Mouse (Mus musculus): ENCODE results near the gene Lmo1. TPM values are rescaled to one million over a fixed set of nuclear protein-coding genes. Genes with fewer than 3 reads are reported as not detected.
A peak's percentile ranks its signal among the peaks of the same experiment; 100 is the strongest.

Gene Lmo1
- polyA plus RNA-seq (2012; rRNA removed), result 0.89 and 2.4 TPM in 2 replicates

DNA sequence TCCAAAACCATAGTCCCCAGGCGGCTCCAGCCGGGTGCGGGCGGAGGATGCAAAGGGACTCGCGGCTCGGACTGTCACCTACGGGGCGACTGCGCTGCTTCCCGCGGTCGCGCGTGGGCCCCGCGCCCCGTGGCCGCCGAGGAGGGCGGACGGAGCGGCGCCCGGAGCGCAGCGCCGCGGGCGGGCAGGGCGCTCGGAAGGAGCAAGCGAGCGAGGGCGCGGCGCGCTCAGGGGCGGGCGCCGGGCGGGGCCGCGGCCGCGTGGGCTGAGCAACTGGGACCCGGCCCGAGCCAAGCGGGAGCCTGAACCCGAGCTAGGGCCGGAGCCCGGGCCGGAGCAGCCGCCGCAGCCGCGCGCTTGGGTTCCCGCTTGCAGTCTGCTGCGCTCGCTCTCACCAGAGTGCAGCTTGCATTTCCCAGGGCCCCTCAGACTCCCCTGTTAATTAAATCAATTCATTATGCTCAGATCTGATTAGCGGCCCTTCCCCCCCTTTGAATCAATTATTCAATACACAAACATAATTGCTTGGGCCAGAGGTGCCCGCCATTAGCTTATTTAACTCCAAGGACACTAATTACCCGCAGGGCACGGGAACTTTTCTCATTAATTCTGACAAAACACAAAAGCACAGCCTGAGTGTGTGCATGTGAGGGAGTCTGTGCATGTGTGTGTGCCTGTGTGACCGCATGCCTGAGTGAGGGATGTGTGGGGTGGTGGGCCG, at the start of gene Lmo1:
TSS of gene Lmo1 (minus strand) at position 259 of the 721 bp plus-strand sequence.
- no peak for TF ChIP-seq CTCF (IDR thresholded peaks at IDR 0.05; ENCODE audit: extremely low read depth, insufficient read depth, insufficient read length, insufficient replicate concordance)
- TF ChIP-seq POLR2A (IDR thresholded peaks at IDR 0.05; ENCODE audit: low read depth, low read length), result no peak
- H3K4me1 ChIP-seq (ENCODE audit: control insufficient read depth, insufficient read depth, insufficient read length), result no peaks in the 10 kb centered on the region
- no peak within 1 kb of the TSS for H3K27ac ChIP-seq (ENCODE audit: insufficient read depth, low read length)
- peaks cover 7% of the 10 kb centered on the region for H3K27me3 ChIP-seq (ENCODE audit: control insufficient read depth, insufficient read depth, low read length)
- no peaks in the 10 kb centered on the region for H3K36me3 ChIP-seq (ENCODE audit: control insufficient read depth, insufficient read depth, low read length)
- DNase-seq (ENCODE audit: low read depth in 1 of 2, low spot score in 2 of 2), result no peak
- H3K4me3 ChIP-seq (ENCODE audit: extremely low read depth, insufficient read depth, insufficient read length), result 0 out of 2 replicates have a peak within 1 kb of the TSS, but pooled peaks have one; percentile 8
- WGBS, result 2% methylated on average over 58 of the region's 67 CpGs

DNA sequence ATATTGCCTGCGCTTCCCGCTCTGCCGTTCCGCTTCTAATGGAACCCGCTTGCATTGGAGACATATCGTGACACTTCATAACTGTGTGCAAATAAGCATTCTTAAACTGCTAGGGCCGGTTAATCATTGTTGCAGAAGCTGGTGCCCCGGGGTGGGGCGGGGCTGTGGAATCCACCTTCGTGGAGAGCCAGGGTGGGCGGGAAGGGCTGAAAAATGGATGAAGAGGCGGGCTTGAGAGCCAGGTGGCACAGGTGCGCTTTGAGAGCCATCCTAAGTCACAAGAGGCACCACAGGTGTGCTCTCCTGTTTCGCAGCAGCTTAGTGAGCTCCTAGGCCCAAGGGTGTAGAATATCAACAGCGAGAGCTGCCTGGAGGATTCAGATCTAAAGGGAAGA, 46.7 kb upstream of the Lmo1 start:
- Histone ChIP-seq H3K4me3 (ENCODE audit: extremely low read depth, insufficient read depth, insufficient read length) (no peak overlapping the region), H3K36me3 (ENCODE audit: control insufficient read depth, insufficient read depth, low read length) (no peaks in the 10 kb centered on the region), H3K27ac (ENCODE audit: insufficient read depth, low read length) (no peak overlapping the region), H3K27me3 (ENCODE audit: control insufficient read depth, insufficient read depth, low read length) (no peaks in the 10 kb centered on the region), H3K4me1 (ENCODE audit: control insufficient read depth, insufficient read depth, insufficient read length) (no peaks in the 10 kb centered on the region)
- DNase-seq (ENCODE audit: low read depth in 1 of 2, low spot score in 2 of 2), result no peak
- TF ChIP-seq POLR2A (IDR thresholded peaks at IDR 0.05; ENCODE audit: low read depth, low read length) (no peak), CTCF (IDR thresholded peaks at IDR 0.05; ENCODE audit: extremely low read depth, insufficient read depth, insufficient read length, insufficient replicate concordance) (no peak)
- 96% methylated on average over 15 of the region's 15 CpGs for WGBS

DNA sequence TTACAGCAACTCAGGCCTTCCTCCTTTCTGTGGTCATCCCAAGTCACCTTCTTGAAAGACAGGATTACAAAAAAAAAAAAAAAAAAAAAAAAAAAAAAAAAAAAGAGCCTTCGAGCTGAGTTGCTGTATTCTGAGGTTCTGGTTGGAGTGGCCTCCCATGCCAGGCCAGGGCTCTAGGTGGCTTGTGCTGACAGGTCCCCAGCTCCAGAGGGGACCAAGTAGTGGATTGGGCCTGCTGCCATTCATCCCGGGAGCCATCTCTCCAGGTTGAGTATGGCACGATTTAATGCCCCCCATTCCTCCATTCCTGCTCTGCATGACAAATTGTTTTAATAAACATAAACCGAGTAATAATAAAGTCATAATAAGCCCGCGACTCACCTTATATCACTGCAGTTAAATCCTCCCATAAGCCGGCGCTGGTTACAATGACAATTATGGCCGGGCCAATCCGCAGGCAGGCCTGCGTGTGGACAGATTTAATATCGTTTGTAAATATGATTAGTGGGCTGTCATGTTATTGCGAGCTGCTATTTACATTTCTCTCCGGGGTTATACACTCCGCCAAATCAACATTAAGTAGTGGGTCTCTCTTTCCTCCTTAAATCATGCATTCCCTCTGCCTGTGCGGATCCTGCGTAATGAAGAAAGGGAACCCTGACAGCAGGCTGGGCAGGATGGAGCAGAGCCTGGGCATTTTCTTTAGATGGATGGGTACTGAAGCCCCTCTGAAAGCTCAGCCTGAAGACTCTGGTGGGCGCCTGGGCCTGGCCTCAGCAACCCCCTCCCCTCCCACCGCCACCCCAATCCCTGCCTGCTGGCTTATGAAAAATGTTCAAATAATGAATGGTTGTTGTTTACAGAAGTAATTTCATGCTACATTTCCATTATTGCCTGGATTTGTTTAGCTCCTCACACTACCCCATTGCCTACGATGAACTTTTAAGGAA, 46.0 kb upstream of the Lmo1 start:
- H3K4me1 ChIP-seq (ENCODE audit: control insufficient read depth, insufficient read depth, insufficient read length), result no peaks in the 10 kb centered on the region
- no peak overlapping the region for H3K4me3 ChIP-seq (ENCODE audit: extremely low read depth, insufficient read depth, insufficient read length)
- TF ChIP-seq POLR2A (IDR thresholded peaks at IDR 0.05; ENCODE audit: low read depth, low read length), result no peak
- H3K27ac ChIP-seq (ENCODE audit: insufficient read depth, low read length), result no peak overlapping the region
- WGBS, result 91% methylated on average over 20 of the region's 20 CpGs
- no peaks in the 10 kb centered on the region for H3K36me3 ChIP-seq (ENCODE audit: control insufficient read depth, insufficient read depth, low read length)
- H3K27me3 ChIP-seq (ENCODE audit: control insufficient read depth, insufficient read depth, low read length), result no peaks in the 10 kb centered on the region
- no peak for DNase-seq (ENCODE audit: low read depth in 1 of 2, low spot score in 2 of 2)

DNA sequence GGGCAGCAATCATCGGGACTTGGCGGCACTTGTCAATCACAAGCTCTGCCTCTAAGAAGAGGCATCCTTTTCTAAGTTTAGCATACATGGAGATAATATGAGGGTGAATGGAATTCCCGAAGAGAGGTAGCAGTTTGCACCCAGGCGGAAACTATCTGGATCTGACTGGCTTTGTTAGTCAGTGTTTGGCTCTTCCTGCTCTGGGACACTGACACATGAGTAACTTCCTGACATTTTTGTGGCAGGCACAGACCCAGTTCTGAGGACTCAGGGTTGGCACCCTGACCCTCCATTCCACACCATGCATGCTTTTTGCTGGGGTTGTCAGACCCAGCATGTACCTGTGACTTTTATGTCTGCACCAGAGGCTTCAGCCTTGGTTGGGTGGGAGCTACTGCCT, 45.0 kb upstream of the Lmo1 start:
- Histone ChIP-seq H3K27ac (ENCODE audit: insufficient read depth, low read length) (no peak overlapping the region), H3K27me3 (ENCODE audit: control insufficient read depth, insufficient read depth, low read length) (no peaks in the 10 kb centered on the region), H3K4me3 (ENCODE audit: extremely low read depth, insufficient read depth, insufficient read length) (no peak overlapping the region), H3K36me3 (ENCODE audit: control insufficient read depth, insufficient read depth, low read length) (no peaks in the 10 kb centered on the region), H3K4me1 (ENCODE audit: control insufficient read depth, insufficient read depth, insufficient read length) (no peaks in the 10 kb centered on the region)
- TF ChIP-seq CTCF (IDR thresholded peaks at IDR 0.05; ENCODE audit: extremely low read depth, insufficient read depth, insufficient read length, insufficient replicate concordance), result no peak
- no peak for TF ChIP-seq POLR2A (IDR thresholded peaks at IDR 0.05; ENCODE audit: low read depth, low read length)
- 92% methylated on average over 4 of the region's 4 CpGs for WGBS
- DNase-seq (ENCODE audit: low read depth in 1 of 2, low spot score in 2 of 2), result no peak

DNA sequence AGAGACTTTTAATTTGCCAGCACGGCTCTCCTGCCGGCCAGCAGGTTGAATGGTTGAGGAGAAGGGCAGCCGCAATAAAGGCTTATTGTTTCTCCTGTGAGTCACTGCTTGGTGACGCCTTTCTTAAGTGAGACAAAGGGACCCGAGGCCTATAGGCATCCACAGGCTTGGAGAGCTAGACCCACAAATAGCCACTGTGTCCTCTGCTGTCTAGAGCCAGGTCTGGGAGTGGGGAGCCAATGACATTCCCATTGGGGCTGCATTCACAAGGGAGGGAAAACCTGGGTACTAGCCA, 43.9 kb upstream of the Lmo1 start:
- Histone ChIP-seq H3K4me1 (ENCODE audit: control insufficient read depth, insufficient read depth, insufficient read length) (no peaks in the 10 kb centered on the region), H3K36me3 (ENCODE audit: control insufficient read depth, insufficient read depth, low read length) (no peaks in the 10 kb centered on the region), H3K27ac (ENCODE audit: insufficient read depth, low read length) (no peak overlapping the region), H3K27me3 (ENCODE audit: control insufficient read depth, insufficient read depth, low read length) (no peaks in the 10 kb centered on the region), H3K4me3 (ENCODE audit: extremely low read depth, insufficient read depth, insufficient read length) (no peak overlapping the region)
- 65% methylated on average over 5 of the region's 5 CpGs for WGBS
- DNase-seq (ENCODE audit: low read depth in 1 of 2, low spot score in 2 of 2), result no peak
- no peak for TF ChIP-seq CTCF (IDR thresholded peaks at IDR 0.05; ENCODE audit: extremely low read depth, insufficient read depth, insufficient read length, insufficient replicate concordance)
- no peak for TF ChIP-seq POLR2A (IDR thresholded peaks at IDR 0.05; ENCODE audit: low read depth, low read length)

DNA sequence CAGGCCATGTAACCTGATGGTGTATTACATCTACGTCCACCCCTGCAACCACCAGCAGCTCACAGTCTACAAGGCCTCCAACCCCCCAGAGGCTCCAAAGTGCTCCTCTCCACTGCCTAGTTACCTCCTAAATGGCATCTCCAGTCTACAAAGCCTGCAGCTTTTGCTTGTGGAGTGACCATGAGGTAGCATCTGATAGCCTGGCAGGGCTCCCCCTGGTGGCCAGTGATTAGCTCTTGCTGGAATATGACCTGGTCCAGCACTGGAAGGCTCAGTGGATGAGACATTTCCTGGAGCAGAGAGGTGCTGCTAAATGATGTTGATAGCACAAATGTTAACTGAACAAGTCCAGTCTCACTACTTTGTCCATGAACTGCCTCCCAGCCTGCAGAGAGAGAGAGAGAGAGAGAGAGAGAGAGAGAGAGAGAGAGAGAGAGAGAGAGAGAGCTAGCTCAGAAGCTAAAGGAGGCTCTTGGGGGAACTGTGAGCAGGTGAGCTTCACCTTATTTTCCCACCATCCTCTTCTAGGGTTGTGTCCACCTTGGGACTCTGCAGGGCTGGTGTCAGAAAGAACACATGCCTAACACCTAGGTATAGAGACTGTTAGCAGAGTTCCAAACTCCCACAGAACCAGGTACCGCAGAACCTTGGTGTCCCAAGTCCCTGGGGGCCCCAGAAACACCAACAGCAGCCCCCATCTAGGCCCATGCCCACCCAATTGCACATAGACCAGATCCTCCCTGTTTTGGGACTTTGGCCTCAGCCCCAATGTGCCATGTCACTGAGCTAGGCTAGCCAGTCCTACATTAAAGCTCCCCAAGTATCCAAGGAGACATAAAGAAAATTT, 43.3 kb upstream of the Lmo1 start:
- peak in 1 of 2 experiments; percentile 33 for DNase-seq (ENCODE audit: low read depth in 1 of 2, low spot score in 2 of 2)
- Histone ChIP-seq H3K27ac (ENCODE audit: insufficient read depth, low read length) (no peak overlapping the region), H3K27me3 (ENCODE audit: control insufficient read depth, insufficient read depth, low read length) (no peaks in the 10 kb centered on the region), H3K36me3 (ENCODE audit: control insufficient read depth, insufficient read depth, low read length) (no peaks in the 10 kb centered on the region), H3K4me3 (ENCODE audit: extremely low read depth, insufficient read depth, insufficient read length) (no peak overlapping the region), H3K4me1 (ENCODE audit: control insufficient read depth, insufficient read depth, insufficient read length) (no peaks in the 10 kb centered on the region)
- 90% methylated on average over 2 of the region's 2 CpGs for WGBS
- TF ChIP-seq POLR2A (IDR thresholded peaks at IDR 0.05; ENCODE audit: low read depth, low read length) (no peak), CTCF (IDR thresholded peaks at IDR 0.05; ENCODE audit: extremely low read depth, insufficient read depth, insufficient read length, insufficient replicate concordance) (peak; percentile 52; the same call in 1 of the 2 replicates)
